9 mouse cellular contexts compared by ENCODE assay signal in the genomic region with DNA sequence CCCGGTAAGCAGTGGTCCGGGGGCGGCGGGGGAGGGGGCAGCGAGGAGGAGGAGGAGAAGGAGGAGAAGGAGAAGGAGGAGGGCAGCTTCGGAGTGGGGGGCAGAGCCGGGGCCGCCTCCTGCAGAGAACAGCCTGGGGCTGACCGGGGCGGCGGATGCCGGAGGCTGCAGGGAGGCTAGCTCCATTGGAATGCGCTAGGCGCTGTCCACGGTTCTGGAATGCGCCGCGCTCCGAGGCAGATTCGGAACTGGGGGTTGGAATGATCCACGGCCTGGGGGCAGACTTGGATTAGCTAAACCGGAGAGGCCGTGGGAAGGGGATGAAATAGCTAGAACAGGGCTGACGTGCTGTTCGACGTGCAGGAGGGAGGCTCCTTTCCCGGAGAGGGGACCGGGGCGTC. TPM values are rescaled to one million over a fixed set of nuclear protein-coding genes. Genes with fewer than 3 reads are reported as not detected.
DNase-seq lines count a peak whose midpoint lies in the region; ATAC-seq and TF ChIP-seq lines count a peak whose summit lies in the region.
"Had no signal": no experiment of that assay in that cellular context is flagged by ENCODE, and none has a peak within 500 bp of the region (broad histone marks: within the 10 kb centered on the region; RNA-seq: fewer than 3 reads in every experiment).

No protein-coding gene starts in this region.

- intact Hi-C loops in gastrocnemius, adult 2 months (cut with DNase I), result loop anchor here (10.0 kb wide), 1 partner anchor 146 kb away; no protein-coding TSS in a partner anchor

- H3K36me3 ChIP-seq in hindbrain, postnatal 0 days (ENCODE audit: insufficient read depth, low read length), result no peaks in the 10 kb centered on the region
- H3K36me3 ChIP-seq in limb, embryonic 10.5 days, result no peaks in the 10 kb centered on the region
- H3K36me3 ChIP-seq in midbrain, embryonic 10.5 days, result no peaks in the 10 kb centered on the region
- no peaks in the 10 kb centered on the region for H3K36me3 ChIP-seq in stomach, postnatal 0 days (ENCODE audit: control insufficient read depth, insufficient read depth, low read length)

- DNase-seq in WW6 (ENCODE audit: low read depth, low spot score), result peak; percentile 73
- peak; percentile 73 for DNase-seq in cerebellum, adult 9-10 months
- DNase-seq in gastrocnemius, adult 2 months, result peak; percentile 75
- peak; percentile 75 for DNase-seq in hindbrain, postnatal 0 days (ENCODE audit: low spot score)
- DNase-seq in limb, embryonic 10.5 days (ENCODE audit: low spot score), result peak; percentile 91
- DNase-seq in midbrain, embryonic 10.5 days (ENCODE audit: low spot score), result peak; percentile 81
- DNase-seq in stomach, postnatal 0 days (ENCODE audit: low spot score), result peak; percentile 77
- DNase-seq in c-Kit-positive CD71-positive TER-119-positive erythroid progenitor cells, embryonic 14.5 days (ENCODE audit: low spot score), result no peak

- ATAC-seq in hindbrain, postnatal 0 days, result peak; percentile 39
- peak; percentile 72; the same call in 1 of the 2 replicates for ATAC-seq in stomach, postnatal 0 days (ENCODE audit: low FRiP score, low TSS enrichment)

- H3K9me3 ChIP-seq in hindbrain, postnatal 0 days (ENCODE audit: low read length), result no peaks in the 10 kb centered on the region
- H3K9me3 ChIP-seq in limb, embryonic 10.5 days (replicated peaks), result no peaks in the 10 kb centered on the region
- H3K9me3 ChIP-seq in midbrain, embryonic 10.5 days (replicated peaks), result no peaks in the 10 kb centered on the region
- no peaks in the 10 kb centered on the region for H3K9me3 ChIP-seq in stomach, postnatal 0 days (ENCODE audit: control insufficient read depth, low read length)

- peaks cover 29% of the 10 kb centered on the region for H3K27me3 ChIP-seq in hindbrain, postnatal 0 days (ENCODE audit: insufficient read depth, low read length)
- peaks cover 98% of the 10 kb centered on the region for H3K27me3 ChIP-seq in limb, embryonic 10.5 days (ENCODE audit: low read depth, poor library complexity, severe bottlenecking)
- H3K27me3 ChIP-seq in midbrain, embryonic 10.5 days (ENCODE audit: low read depth, poor library complexity, severe bottlenecking), result peaks cover 95% of the 10 kb centered on the region
- peaks cover 32% of the 10 kb centered on the region for H3K27me3 ChIP-seq in stomach, postnatal 0 days (ENCODE audit: control insufficient read depth, insufficient read depth, low read length)

- no peak overlapping the region for H3K4me3 ChIP-seq in gastrocnemius, adult 2 months
- H3K4me3 ChIP-seq in hindbrain, postnatal 0 days (ENCODE audit: low read length), result peak overlapping the region; percentile 62
- peak overlapping the region; percentile 45 for H3K4me3 ChIP-seq in limb, embryonic 10.5 days
- peak overlapping the region; percentile 54 for H3K4me3 ChIP-seq in midbrain, embryonic 10.5 days
- 0 out of 2 replicates have a peak overlapping the region, but pooled peaks have one; percentile 15 for H3K4me3 ChIP-seq in stomach, postnatal 0 days (ENCODE audit: low read depth, low read length)
- H3K4me3 ChIP-seq: erythroblast, embryonic 14.5 days had no signal

- under 1% methylated on average over 27 of the region's 29 CpGs for WGBS in hindbrain, postnatal 0 days
- WGBS in limb, embryonic 10.5 days, result under 1% methylated on average over 27 of the region's 29 CpGs
- WGBS in midbrain, embryonic 10.5 days, result under 1% methylated on average over 26 of the region's 29 CpGs
- WGBS in stomach, postnatal 0 days, result 0% methylated on average over 28 of the region's 29 CpGs

- TF ChIP-seq EP300 in stomach, postnatal 0 days (optimal IDR thresholded peaks at IDR 0.05), result no peak

- H3K4me1 ChIP-seq in hindbrain, postnatal 0 days (ENCODE audit: insufficient read depth, low read length), result 0 out of 2 replicates have a peak, but pooled peaks cover 15% of the 10 kb centered on the region
- peaks cover 44% of the 10 kb centered on the region for H3K4me1 ChIP-seq in limb, embryonic 10.5 days
- peaks cover 73% of the 10 kb centered on the region for H3K4me1 ChIP-seq in midbrain, embryonic 10.5 days
- H3K4me1 ChIP-seq in stomach, postnatal 0 days (replicated peaks; ENCODE audit: control insufficient read depth, insufficient read depth), result no peaks in the 10 kb centered on the region

- no peak overlapping the region for H3K27ac ChIP-seq in gastrocnemius, adult 2 months
- H3K27ac ChIP-seq in hindbrain, postnatal 0 days, result peak overlapping the region; percentile 89
- H3K27ac ChIP-seq in limb, embryonic 10.5 days, result no peak overlapping the region
- 0 out of 2 replicates have a peak overlapping the region, but pooled peaks have one; percentile 14 for H3K27ac ChIP-seq in midbrain, embryonic 10.5 days (replicated peaks)
- no peak overlapping the region for H3K27ac ChIP-seq in stomach, postnatal 0 days (replicated peaks)

- no peak for TF ChIP-seq CTCF in gastrocnemius, adult 2 months (IDR thresholded peaks at IDR 0.05)
- no peak for TF ChIP-seq CTCF in hindbrain, postnatal 0 days (IDR thresholded peaks at IDR 0.05; ENCODE audit: low read depth)
- no peak for TF ChIP-seq CTCF in stomach, postnatal 0 days (IDR thresholded peaks at IDR 0.05; ENCODE audit: low read depth)

- H3K9ac ChIP-seq in hindbrain, postnatal 0 days (replicated peaks; ENCODE audit: low read length), result peak overlapping the region; percentile 72
- no peak overlapping the region for H3K9ac ChIP-seq in stomach, postnatal 0 days (ENCODE audit: low read length)

- H3K4me2 ChIP-seq in hindbrain, postnatal 0 days (ENCODE audit: low read depth, low read length), result peak overlapping the region; percentile 61
- peak overlapping the region; percentile 41 for H3K4me2 ChIP-seq in stomach, postnatal 0 days (replicated peaks; ENCODE audit: low read depth)

RNA-seq across cellular contexts. Expression of gene Slc12a5, which starts 7.8 kb away (rescaled TPM):
- total RNA-seq in gastrocnemius, adult 2 months (2021), result under 1 TPM; 0.36 to 0.53 TPM
- total RNA-seq in hindbrain, postnatal 0 days (2014; rRNA removed), result 257 TPM in 2 replicates
- 67.1 and 71.0 TPM in 2 replicates for polyA plus RNA-seq in hindbrain, postnatal 0 days (2015; fragmentation: Nextera tagmentation; extraction: Ambion mirVana)
- 0.83 and 1.0 TPM in 2 replicates for polyA plus RNA-seq in limb, embryonic 10.5 days (2016; fragmentation: Nextera tagmentation; extraction: Ambion mirVana)
- polyA plus RNA-seq in midbrain, embryonic 10.5 days (2016; fragmentation: Nextera tagmentation; extraction: Ambion mirVana), result 0.99 and 2.1 TPM in 2 replicates
- polyA plus RNA-seq in stomach, postnatal 0 days (2015; fragmentation: Nextera tagmentation; extraction: Ambion mirVana), result 0.12 and 0.21 TPM in 2 replicates
- polyA plus RNA-seq: erythroblast, embryonic 14.5 days had no signal

RNA-seq across cellular contexts. Expression of gene Mmp9, which starts 27.9 kb away (rescaled TPM):
- total RNA-seq in gastrocnemius, adult 2 months (2021), result 1 to 10 TPM in 1 of 2 experiments, under 1 TPM in 1; 0.46 to 1.1 TPM
- 8.8 and 14.4 TPM in 2 replicates for total RNA-seq in hindbrain, postnatal 0 days (2014; rRNA removed)
- 6.7 and 7.1 TPM in 2 replicates for polyA plus RNA-seq in hindbrain, postnatal 0 days (2015; fragmentation: Nextera tagmentation; extraction: Ambion mirVana)
- 0.31 and 0.33 TPM in 2 replicates for polyA plus RNA-seq in limb, embryonic 10.5 days (2016; fragmentation: Nextera tagmentation; extraction: Ambion mirVana)
- 0.39 and 0.97 TPM in 2 replicates for polyA plus RNA-seq in midbrain, embryonic 10.5 days (2016; fragmentation: Nextera tagmentation; extraction: Ambion mirVana)
- 0.87 and 1.1 TPM in 2 replicates for polyA plus RNA-seq in stomach, postnatal 0 days (2015; fragmentation: Nextera tagmentation; extraction: Ambion mirVana)
- polyA plus RNA-seq: erythroblast, embryonic 14.5 days had no signal

RNA-seq across cellular contexts. Expression of gene Zfp335, which starts 56.9 kb away (rescaled TPM):
- 10 to 100 TPM in 1 of 2 experiments, 1 to 10 TPM in 1; 9.7 to 10.5 TPM for total RNA-seq in gastrocnemius, adult 2 months (2021)
- 26.5 and 28.3 TPM in 2 replicates for total RNA-seq in hindbrain, postnatal 0 days (2014; rRNA removed)
- 9.0 and 9.2 TPM in 2 replicates for polyA plus RNA-seq in hindbrain, postnatal 0 days (2015; fragmentation: Nextera tagmentation; extraction: Ambion mirVana)
- polyA plus RNA-seq in limb, embryonic 10.5 days (2016; fragmentation: Nextera tagmentation; extraction: Ambion mirVana), result 18.0 and 21.3 TPM in 2 replicates
- 14.1 and 17.1 TPM in 2 replicates for polyA plus RNA-seq in midbrain, embryonic 10.5 days (2016; fragmentation: Nextera tagmentation; extraction: Ambion mirVana)
- 3.7 and 4.3 TPM in 2 replicates for polyA plus RNA-seq in stomach, postnatal 0 days (2015; fragmentation: Nextera tagmentation; extraction: Ambion mirVana)

Comparison
In these comparisons a context has a peak if more than half of its experiments do, and no peak if none do; other contexts are left out.
1. H3K27ac ChIP-seq: peak in hindbrain, postnatal 0 days (single experiment) and midbrain, embryonic 10.5 days (single experiment); none in gastrocnemius, adult 2 months (single experiment), limb, embryonic 10.5 days (single experiment) and stomach, postnatal 0 days (single experiment).
2. RNA of gene Slc12a5, which starts 7.8 kb away (polyA plus RNA-seq): 67.1 to 71.0 TPM in hindbrain, postnatal 0 days; 0.99 to 2.1 TPM in midbrain, embryonic 10.5 days, 0.83 to 1.0 TPM in limb, embryonic 10.5 days and 0.12 to 0.21 TPM in stomach, postnatal 0 days; every median in the first group is over 10 times any median in the second.